16 mouse cellular contexts compared by ENCODE assay signal in genomic region chr10:127284105-127284622, GRCm38 (mm10). TPM values are rescaled to one million over a fixed set of nuclear protein-coding genes. Genes with fewer than 3 reads are reported as not detected.
DNase-seq lines count a peak whose midpoint lies in the region; ATAC-seq and TF ChIP-seq lines count a peak whose summit lies in the region.
"Had no signal": no experiment of that assay in that cellular context is flagged by ENCODE, and none has a peak within 500 bp of the region (broad histone marks: within the 10 kb centered on the region; RNA-seq: fewer than 3 reads in every experiment).

No protein-coding gene starts in this region.

- H3K27me3 ChIP-seq in hindbrain, embryonic 12.5 days: no peaks in the 10 kb centered on the region
- no peaks in the 10 kb centered on the region for H3K27me3 ChIP-seq in hindbrain, embryonic 10.5 days (ENCODE audit: insufficient read depth, poor library complexity, severe bottlenecking)
- H3K27me3 ChIP-seq in midbrain, embryonic 10.5 days (ENCODE audit: low read depth, poor library complexity, severe bottlenecking): no peaks in the 10 kb centered on the region
- H3K27me3 ChIP-seq in midbrain, embryonic 13.5 days: no peaks in the 10 kb centered on the region
- no peaks in the 10 kb centered on the region for H3K27me3 ChIP-seq in stomach, postnatal 0 days (ENCODE audit: control insufficient read depth, insufficient read depth, low read length)
- H3K27me3 ChIP-seq: heart, embryonic 12.5 days; liver, embryonic 15.5 days had no signal

- no peaks in the 10 kb centered on the region for H3K9me3 ChIP-seq in hindbrain, embryonic 12.5 days (replicated peaks)
- no peaks in the 10 kb centered on the region for H3K9me3 ChIP-seq in hindbrain, embryonic 10.5 days
- H3K9me3 ChIP-seq in midbrain, embryonic 10.5 days (replicated peaks): no peaks in the 10 kb centered on the region
- H3K9me3 ChIP-seq in midbrain, embryonic 13.5 days: no peaks in the 10 kb centered on the region
- no peaks in the 10 kb centered on the region for H3K9me3 ChIP-seq in stomach, postnatal 0 days (ENCODE audit: control insufficient read depth, low read length)
- H3K9me3 ChIP-seq: heart, embryonic 12.5 days; liver, embryonic 15.5 days had no signal

- no peak overlapping the region for H3K9ac ChIP-seq in hindbrain, embryonic 12.5 days
- H3K9ac ChIP-seq in midbrain, embryonic 13.5 days (replicated peaks): no peak overlapping the region
- H3K9ac ChIP-seq in stomach, postnatal 0 days (ENCODE audit: low read length): no peak overlapping the region
- H3K9ac ChIP-seq: liver, embryonic 15.5 days had no signal

- H3K27ac ChIP-seq in hindbrain, embryonic 12.5 days: 0 out of 2 replicates have a peak overlapping the region, but pooled peaks have one; percentile 19
- H3K27ac ChIP-seq in hindbrain, embryonic 10.5 days: no peak overlapping the region
- H3K27ac ChIP-seq in midbrain, embryonic 10.5 days (replicated peaks): peak overlapping the region; percentile 70; the same call in 1 of the 2 replicates
- no peak overlapping the region for H3K27ac ChIP-seq in midbrain, embryonic 13.5 days
- H3K27ac ChIP-seq in stomach, postnatal 0 days (replicated peaks): no peak overlapping the region
- H3K27ac ChIP-seq: liver, embryonic 15.5 days had no signal

- H3K4me2 ChIP-seq in hindbrain, embryonic 12.5 days (replicated peaks): no peak overlapping the region
- H3K4me2 ChIP-seq in midbrain, embryonic 13.5 days (replicated peaks): no peak overlapping the region
- H3K4me2 ChIP-seq in stomach, postnatal 0 days (replicated peaks; ENCODE audit: low read depth): no peak overlapping the region
- H3K4me2 ChIP-seq: heart, embryonic 12.5 days; liver, embryonic 15.5 days had no signal

- no peak for ATAC-seq in hindbrain, embryonic 12.5 days (ENCODE audit: low FRiP score)
- no peak for ATAC-seq in midbrain, embryonic 13.5 days
- ATAC-seq in stomach, postnatal 0 days (ENCODE audit: low FRiP score, low TSS enrichment): no peak

- no peak overlapping the region for H3K4me3 ChIP-seq in hindbrain, embryonic 12.5 days
- H3K4me3 ChIP-seq in hindbrain, embryonic 10.5 days: no peak overlapping the region
- H3K4me3 ChIP-seq in midbrain, embryonic 10.5 days: peak overlapping the region; percentile 16; the same call in 1 of the 2 replicates
- H3K4me3 ChIP-seq in midbrain, embryonic 13.5 days (replicated peaks): no peak overlapping the region
- no peak overlapping the region for H3K4me3 ChIP-seq in stomach, postnatal 0 days (ENCODE audit: low read depth, low read length)
- H3K4me3 ChIP-seq: erythroblast, embryonic 14.5 days; heart, embryonic 12.5 days; liver, embryonic 15.5 days had no signal

- no peak for TF ChIP-seq EP300 in stomach, postnatal 0 days (optimal IDR thresholded peaks at IDR 0.05)

- peaks cover 31% of the 10 kb centered on the region for H3K4me1 ChIP-seq in hindbrain, embryonic 12.5 days
- H3K4me1 ChIP-seq in hindbrain, embryonic 10.5 days (replicated peaks): peaks cover 52% of the 10 kb centered on the region
- H3K4me1 ChIP-seq in midbrain, embryonic 10.5 days: peaks cover 54% of the 10 kb centered on the region
- H3K4me1 ChIP-seq in midbrain, embryonic 13.5 days (replicated peaks): peaks cover 40% of the 10 kb centered on the region
- peaks cover 5% of the 10 kb centered on the region for H3K4me1 ChIP-seq in stomach, postnatal 0 days (replicated peaks; ENCODE audit: control insufficient read depth, insufficient read depth)

- no peak for TF ChIP-seq CTCF in stomach, postnatal 0 days (IDR thresholded peaks at IDR 0.05; ENCODE audit: low read depth)

- peak; percentile 55 for DNase-seq in cerebellum, adult 9-11 months
- no peak for DNase-seq in cerebellum, adult 18-20 months
- DNase-seq in hindbrain, embryonic 10.5 days (ENCODE audit: low spot score): no peak
- no peak for DNase-seq in midbrain, embryonic 10.5 days (ENCODE audit: low spot score)
- DNase-seq in stomach, postnatal 0 days (ENCODE audit: low spot score): no peak
- no peak for DNase-seq in thymus, postnatal 36 days
- DNase-seq: adrenal gland, postnatal 10 days; gastrocnemius, postnatal 25 days; layer of hippocampus, postnatal 36 days; lung, postnatal 14 days; thymus, postnatal 4 days had no signal

- 92% methylated on average over 7 of the region's 7 CpGs for WGBS in hindbrain, embryonic 12.5 days
- WGBS in hindbrain, embryonic 10.5 days: 91% methylated on average over 7 of the region's 7 CpGs
- WGBS in midbrain, embryonic 10.5 days: 86% methylated on average over 7 of the region's 7 CpGs
- 88% methylated on average over 7 of the region's 7 CpGs for WGBS in midbrain, embryonic 13.5 days
- WGBS in stomach, postnatal 0 days: 90% methylated on average over 7 of the region's 7 CpGs

- H3K36me3 ChIP-seq in hindbrain, embryonic 12.5 days: peaks cover 73% of the 10 kb centered on the region
- peaks cover 82% of the 10 kb centered on the region for H3K36me3 ChIP-seq in hindbrain, embryonic 10.5 days
- H3K36me3 ChIP-seq in midbrain, embryonic 10.5 days: peaks cover 83% of the 10 kb centered on the region
- H3K36me3 ChIP-seq in midbrain, embryonic 13.5 days: peaks cover 81% of the 10 kb centered on the region
- H3K36me3 ChIP-seq in stomach, postnatal 0 days (ENCODE audit: control insufficient read depth, insufficient read depth, low read length): peaks cover 44% of the 10 kb centered on the region

RNA-seq across cellular contexts. Expression of gene Mbd6, which starts 4.7 kb away (rescaled TPM):
- polyA plus RNA-seq in hindbrain, embryonic 12.5 days (2016; fragmentation: Nextera tagmentation; extraction: Ambion mirVana): 17.9 and 19.8 TPM in 2 replicates
- 12.8 and 16.3 TPM in 2 replicates for polyA plus RNA-seq in hindbrain, embryonic 10.5 days (2016; fragmentation: Nextera tagmentation; extraction: Ambion mirVana)
- 11.9 and 13.0 TPM in 2 replicates for polyA plus RNA-seq in midbrain, embryonic 10.5 days (2016; fragmentation: Nextera tagmentation; extraction: Ambion mirVana)
- 16.0 and 16.5 TPM in 2 replicates for polyA plus RNA-seq in midbrain, embryonic 13.5 days (2015; fragmentation: Nextera tagmentation; extraction: Ambion mirVana)
- 8.5 and 8.9 TPM in 2 replicates for polyA plus RNA-seq in stomach, postnatal 0 days (2015; fragmentation: Nextera tagmentation; extraction: Ambion mirVana)

RNA-seq across cellular contexts. Expression of gene Dctn2, which starts 18.0 kb away (rescaled TPM):
- polyA plus RNA-seq in hindbrain, embryonic 12.5 days (2016; fragmentation: Nextera tagmentation; extraction: Ambion mirVana): 234 and 240 TPM in 2 replicates
- polyA plus RNA-seq in hindbrain, embryonic 10.5 days (2016; fragmentation: Nextera tagmentation; extraction: Ambion mirVana): 222 and 255 TPM in 2 replicates
- 212 and 239 TPM in 2 replicates for polyA plus RNA-seq in midbrain, embryonic 10.5 days (2016; fragmentation: Nextera tagmentation; extraction: Ambion mirVana)
- polyA plus RNA-seq in midbrain, embryonic 13.5 days (2015; fragmentation: Nextera tagmentation; extraction: Ambion mirVana): 310 TPM in 2 replicates
- polyA plus RNA-seq in stomach, postnatal 0 days (2015; fragmentation: Nextera tagmentation; extraction: Ambion mirVana): 134 and 147 TPM in 2 replicates

RNA-seq across cellular contexts. Expression of gene Kif5a, which starts 21.0 kb away (rescaled TPM):
- polyA plus RNA-seq in hindbrain, embryonic 12.5 days (2016; fragmentation: Nextera tagmentation; extraction: Ambion mirVana): 70.0 and 76.6 TPM in 2 replicates
- 24.4 and 39.4 TPM in 2 replicates for polyA plus RNA-seq in hindbrain, embryonic 10.5 days (2016; fragmentation: Nextera tagmentation; extraction: Ambion mirVana)
- 14.9 and 29.4 TPM in 2 replicates for polyA plus RNA-seq in midbrain, embryonic 10.5 days (2016; fragmentation: Nextera tagmentation; extraction: Ambion mirVana)
- 73.0 and 76.7 TPM in 2 replicates for polyA plus RNA-seq in midbrain, embryonic 13.5 days (2015; fragmentation: Nextera tagmentation; extraction: Ambion mirVana)
- 2.2 and 2.3 TPM in 2 replicates for polyA plus RNA-seq in stomach, postnatal 0 days (2015; fragmentation: Nextera tagmentation; extraction: Ambion mirVana)

RNA-seq across cellular contexts. Expression of gene Mars, which starts 27.4 kb away (rescaled TPM):
- polyA plus RNA-seq in hindbrain, embryonic 12.5 days (2016; fragmentation: Nextera tagmentation; extraction: Ambion mirVana): 142 and 152 TPM in 2 replicates
- 171 and 174 TPM in 2 replicates for polyA plus RNA-seq in hindbrain, embryonic 10.5 days (2016; fragmentation: Nextera tagmentation; extraction: Ambion mirVana)
- 180 and 187 TPM in 2 replicates for polyA plus RNA-seq in midbrain, embryonic 10.5 days (2016; fragmentation: Nextera tagmentation; extraction: Ambion mirVana)
- 122 and 127 TPM in 2 replicates for polyA plus RNA-seq in midbrain, embryonic 13.5 days (2015; fragmentation: Nextera tagmentation; extraction: Ambion mirVana)
- polyA plus RNA-seq in stomach, postnatal 0 days (2015; fragmentation: Nextera tagmentation; extraction: Ambion mirVana): 66.6 and 70.4 TPM in 2 replicates

RNA-seq across cellular contexts. Expression of gene Arhgap9, which starts 37.6 kb away (rescaled TPM):
- polyA plus RNA-seq in hindbrain, embryonic 12.5 days (2016; fragmentation: Nextera tagmentation; extraction: Ambion mirVana): 2.0 and 2.2 TPM in 2 replicates
- polyA plus RNA-seq in hindbrain, embryonic 10.5 days (2016; fragmentation: Nextera tagmentation; extraction: Ambion mirVana): 1.8 and 2.5 TPM in 2 replicates
- polyA plus RNA-seq in midbrain, embryonic 10.5 days (2016; fragmentation: Nextera tagmentation; extraction: Ambion mirVana): 1.1 and 1.3 TPM in 2 replicates
- 0.77 and 1.4 TPM in 2 replicates for polyA plus RNA-seq in midbrain, embryonic 13.5 days (2015; fragmentation: Nextera tagmentation; extraction: Ambion mirVana)
- 5.2 and 5.7 TPM in 2 replicates for polyA plus RNA-seq in stomach, postnatal 0 days (2015; fragmentation: Nextera tagmentation; extraction: Ambion mirVana)

Comparison
In these comparisons a context has a peak if more than half of its experiments do, and no peak if none do; other contexts are left out.
1. H3K27ac ChIP-seq: peak in hindbrain, embryonic 12.5 days (single experiment) and midbrain, embryonic 10.5 days (single experiment); none in hindbrain, embryonic 10.5 days (single experiment), midbrain, embryonic 13.5 days (single experiment) and stomach, postnatal 0 days (single experiment).